Comparison of ENCODE assay signal across 17 mouse cellular contexts in the genomic region with DNA sequence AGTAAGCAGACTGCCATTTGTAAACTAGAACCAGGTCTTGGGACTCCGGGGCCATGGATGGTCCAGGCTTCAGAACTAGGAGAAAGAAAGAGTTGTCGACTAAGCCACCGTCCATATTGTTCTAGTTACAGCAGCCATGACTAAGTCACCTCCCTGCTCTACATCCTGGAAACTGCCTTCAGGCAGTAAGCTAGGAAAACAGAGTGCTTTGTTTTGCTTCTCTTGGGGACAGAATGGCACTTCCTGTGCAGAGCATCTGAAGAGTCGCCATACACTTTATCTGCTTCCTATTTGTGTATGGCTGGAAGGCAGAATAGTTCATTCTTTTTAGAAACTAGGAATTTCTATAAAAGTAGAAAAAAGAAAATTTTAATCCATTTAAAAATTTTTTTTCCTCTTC. TPM values are rescaled to one million over a fixed set of nuclear protein-coding genes. Genes with fewer than 3 reads are reported as not detected.
DNase-seq lines count a peak whose midpoint lies in the region; ATAC-seq lines count a peak whose summit lies in the region.
"Had no signal": no experiment of that assay in that cellular context is flagged by ENCODE, and none has a peak within 500 bp of the region (broad histone marks: within the 10 kb centered on the region; RNA-seq: fewer than 3 reads in every experiment).

No protein-coding gene starts in this region.

- H3K27me3 ChIP-seq in heart, embryonic 10.5 days (ENCODE audit: insufficient read depth, poor library complexity, severe bottlenecking), result no peaks in the 10 kb centered on the region
- H3K27me3 ChIP-seq in kidney, embryonic 16.5 days (ENCODE audit: insufficient read depth, low read length), result no peaks in the 10 kb centered on the region
- no peaks in the 10 kb centered on the region for H3K27me3 ChIP-seq in embryonic facial prominence, embryonic 14.5 days (replicated peaks; ENCODE audit: control insufficient read depth, insufficient read depth, low read length)
- H3K27me3 ChIP-seq: forebrain, embryonic 15.5 days; megakaryocyte, embryonic 14.5 days had no signal

- H3K36me3 ChIP-seq in heart, embryonic 10.5 days, result no peaks in the 10 kb centered on the region
- H3K36me3 ChIP-seq in kidney, embryonic 16.5 days (ENCODE audit: insufficient read depth, low read length), result no peaks in the 10 kb centered on the region
- no peaks in the 10 kb centered on the region for H3K36me3 ChIP-seq in embryonic facial prominence, embryonic 14.5 days (ENCODE audit: control insufficient read depth, insufficient read depth, low read length)
- H3K36me3 ChIP-seq: forebrain, embryonic 15.5 days had no signal

- intact Hi-C loops in heart, postnatal 36 days (cut with DNase I), result no loop called here

- no peak for ATAC-seq in kidney, embryonic 16.5 days (ENCODE audit: low FRiP score, low TSS enrichment)
- ATAC-seq in embryonic facial prominence, embryonic 14.5 days (ENCODE audit: low read depth), result no peak
- no peak for ATAC-seq in activated CD4-positive, CD25-positive, alpha-beta regulatory T cell, adult 4 months
- ATAC-seq: forebrain, embryonic 15.5 days; hindbrain, embryonic 16.5 days; midbrain, embryonic 16.5 days had no signal

- H3K4me2 ChIP-seq in kidney, embryonic 16.5 days (replicated peaks; ENCODE audit: low read depth, low read length), result no peak overlapping the region
- H3K4me2 ChIP-seq in embryonic facial prominence, embryonic 14.5 days (ENCODE audit: low read depth, low read length), result no peak overlapping the region
- H3K4me2 ChIP-seq: forebrain, embryonic 15.5 days had no signal

- peak overlapping the region; percentile 62 for H3K27ac ChIP-seq in heart, embryonic 10.5 days
- peak overlapping the region; percentile 8; the same call in 1 of the 2 replicates for H3K27ac ChIP-seq in kidney, embryonic 16.5 days (ENCODE audit: low read length)
- H3K27ac ChIP-seq in embryonic facial prominence, embryonic 14.5 days (replicated peaks; ENCODE audit: low read depth, low read length), result peak overlapping the region; percentile 42
- H3K27ac ChIP-seq: forebrain, embryonic 15.5 days had no signal

- H3K4me1 ChIP-seq in heart, embryonic 10.5 days, result peaks cover 13% of the 10 kb centered on the region; the same call in 1 of the 2 replicates
- 0 out of 2 replicates have a peak, but pooled peaks cover 5% of the 10 kb centered on the region for H3K4me1 ChIP-seq in kidney, embryonic 16.5 days (ENCODE audit: insufficient read depth, low read length)
- no peaks in the 10 kb centered on the region for H3K4me1 ChIP-seq in embryonic facial prominence, embryonic 14.5 days (ENCODE audit: control insufficient read depth, insufficient read depth, low read length)

- 61% methylated on average over 4 of the region's 4 CpGs for WGBS in heart, embryonic 10.5 days
- 69% methylated on average over 4 of the region's 4 CpGs for WGBS in kidney, embryonic 16.5 days
- 28% methylated on average over 4 of the region's 4 CpGs for WGBS in embryonic facial prominence, embryonic 14.5 days

- H3K9ac ChIP-seq in kidney, embryonic 16.5 days (replicated peaks; ENCODE audit: low read length), result no peak overlapping the region
- H3K9ac ChIP-seq in embryonic facial prominence, embryonic 14.5 days (ENCODE audit: low read depth, low read length), result no peak overlapping the region
- H3K9ac ChIP-seq: forebrain, embryonic 15.5 days had no signal

- H3K4me3 ChIP-seq in heart, embryonic 10.5 days, result no peak overlapping the region
- H3K4me3 ChIP-seq in kidney, embryonic 16.5 days (ENCODE audit: low read length), result no peak overlapping the region
- no peak overlapping the region for H3K4me3 ChIP-seq in embryonic facial prominence, embryonic 14.5 days (ENCODE audit: low read depth, low read length)
- H3K4me3 ChIP-seq: forebrain, embryonic 15.5 days; megakaryocyte, embryonic 14.5 days had no signal

- no peak for DNase-seq in heart, embryonic 10.5 days (ENCODE audit: low spot score)
- DNase-seq in heart, postnatal 36 days, result no peak
- DNase-seq in kidney, postnatal 25 days, result no peak
- peak; percentile 17 for DNase-seq in NIH3T3 (ENCODE audit: low read depth)
- peak; percentile 45 for DNase-seq in embryonic facial prominence, embryonic 14.5 days (ENCODE audit: low spot score)
- DNase-seq: cerebellum, adult 11-12 months; heart, postnatal 10 days; kidney, adult 11 months; lung, adult 2 months; thymus, postnatal 4 days had no signal

- H3K9me3 ChIP-seq in heart, embryonic 10.5 days, result no peaks in the 10 kb centered on the region
- H3K9me3 ChIP-seq in kidney, embryonic 16.5 days (ENCODE audit: low read length), result no peaks in the 10 kb centered on the region
- no peaks in the 10 kb centered on the region for H3K9me3 ChIP-seq in embryonic facial prominence, embryonic 14.5 days (ENCODE audit: control insufficient read depth, low read length)
- H3K9me3 ChIP-seq: forebrain, embryonic 15.5 days; megakaryocyte, embryonic 14.5 days had no signal

RNA-seq across cellular contexts. Expression of a gene that starts 17.2 kb away (rescaled TPM):
- 16.2 and 16.7 TPM in 2 replicates for polyA plus RNA-seq in heart, embryonic 10.5 days (2016; fragmentation: Nextera tagmentation; extraction: Ambion mirVana)
- 10 to 100 TPM in 1 of 2 experiments, 1 to 10 TPM in 1; 9.9 to 10.2 TPM for total RNA-seq in heart, postnatal 36 days (2021)
- polyA plus RNA-seq in kidney, embryonic 16.5 days (2015; fragmentation: Nextera tagmentation; extraction: Ambion mirVana), result 16.2 and 18.5 TPM in 2 replicates
- 18.0 and 20.2 TPM in 2 replicates for polyA plus RNA-seq in embryonic facial prominence, embryonic 14.5 days (2014; fragmentation: Nextera tagmentation; extraction: Ambion mirVana)
- polyA plus RNA-seq in activated CD4-positive, CD25-positive, alpha-beta regulatory T cell, adult 4 months (2017; shearing (Covaris generic)), result 10 to 100 TPM; 10.8 to 15.5 TPM

RNA-seq across cellular contexts. Expression of a gene that starts 24.2 kb away (rescaled TPM):
- 3.1 and 5.8 TPM in 2 replicates for polyA plus RNA-seq in heart, embryonic 10.5 days (2016; fragmentation: Nextera tagmentation; extraction: Ambion mirVana)
- total RNA-seq in heart, postnatal 36 days (2021), result 1 to 10 TPM; 4.6 to 5.1 TPM
- polyA plus RNA-seq in kidney, embryonic 16.5 days (2015; fragmentation: Nextera tagmentation; extraction: Ambion mirVana), result 5.7 and 7.8 TPM in 2 replicates
- polyA plus RNA-seq in embryonic facial prominence, embryonic 14.5 days (2014; fragmentation: Nextera tagmentation; extraction: Ambion mirVana), result 1.9 and 2.1 TPM in 2 replicates
- polyA plus RNA-seq in activated CD4-positive, CD25-positive, alpha-beta regulatory T cell, adult 4 months (2017; shearing (Covaris generic)), result 1 to 10 TPM; 8.6 to 9.9 TPM
- polyA plus RNA-seq: C2C12 had no signal

Comparison
In these comparisons a context has a peak if more than half of its experiments do, and no peak if none do; other contexts are left out.
1. DNase-seq: peak in NIH3T3 (single experiment) and embryonic facial prominence, embryonic 14.5 days (single experiment); none in heart, embryonic 10.5 days (single experiment), heart, postnatal 36 days (0 of 2) and kidney, postnatal 25 days (0 of 2).
2. H3K27ac ChIP-seq: peak in every context shown above with its lines; median percentile 62 in heart, embryonic 10.5 days; 42 in embryonic facial prominence, embryonic 14.5 days; 8 in kidney, embryonic 16.5 days.